Mouse (Mus musculus): ENCODE results near the gene Gcsam. TPM values are rescaled to one million over a fixed set of nuclear protein-coding genes. Genes with fewer than 3 reads are reported as not detected.

Gcsam gene
- under 1 TPM in 1 of 2 experiments, not detected in 1; 0.23 TPM for polyA plus RNA-seq (2017; shearing (Covaris generic))

- ATAC-seq = no peak
Measured at GRCm38 (mm10) chr16:45610267-45610666, at the start of gene Gcsam. TSS of gene Gcsam (plus strand) at chr16:45610380.

- no peak for ATAC-seq
Measured at GRCm38 (mm10) chr16:45561747-45562146, 48.4 kb upstream of the Gcsam start.

- no peak for ATAC-seq
Measured at GRCm38 (mm10) chr16:45572307-45572706, 37.9 kb upstream of the Gcsam start.

GRCm38 (mm10) chr16:45579883-45580282, 30.3 kb upstream of the Gcsam start:
- no peak for ATAC-seq

- ATAC-seq = no peak
Measured at GRCm38 (mm10) chr16:45582512-45582911, 27.7 kb upstream of the Gcsam start.

GRCm38 (mm10) chr16:45593656-45594055, 16.5 kb upstream of the Gcsam start:
- no peak for ATAC-seq

- ATAC-seq = no peak
Measured at GRCm38 (mm10) chr16:45595494-45595893, 14.7 kb upstream of the Gcsam start.

- no peak for ATAC-seq
Measured at GRCm38 (mm10) chr16:45608481-45608954, 1.7 kb upstream of the Gcsam start.

GRCm38 (mm10) chr16:45609300-45609699, 880 bp upstream of the Gcsam start:
- ATAC-seq = no peak

- no peak for ATAC-seq
Measured at GRCm38 (mm10) chr16:45613247-45613646, 3.1 kb downstream of the Gcsam start.

GRCm38 (mm10) chr16:45615944-45616343, 5.8 kb downstream of the Gcsam start:
- ATAC-seq = no peak

- ATAC-seq = no peak
Measured at GRCm38 (mm10) chr16:45619751-45620375, 9.7 kb downstream of the Gcsam start.

GRCm38 (mm10) chr16:45623230-45623629, 13.1 kb downstream of the Gcsam start:
- no peak for ATAC-seq

- ATAC-seq = peak; percentile 36
Measured at GRCm38 (mm10) chr16:45624791-45625190, 14.6 kb downstream of the Gcsam start.

GRCm38 (mm10) chr16:45625342-45625741, 15.2 kb downstream of the Gcsam start:
- ATAC-seq = peak; percentile 23

- ATAC-seq = no peak
Measured at GRCm38 (mm10) chr16:45629497-45630105, 19.4 kb downstream of the Gcsam start.

- peak; percentile 71 for ATAC-seq
Measured at GRCm38 (mm10) chr16:45630347-45630960, 20.3 kb downstream of the Gcsam start.

GRCm38 (mm10) chr16:45632420-45632819, 22.2 kb downstream of the Gcsam start:
- no peak for ATAC-seq

- no peak for ATAC-seq
Measured at GRCm38 (mm10) chr16:45635826-45636225, 25.6 kb downstream of the Gcsam start.

GRCm38 (mm10) chr16:45640070-45640762, 30.0 kb downstream of the Gcsam start:
- ATAC-seq = no peak

GRCm38 (mm10) chr16:45641301-45641700, 31.1 kb downstream of the Gcsam start:
- ATAC-seq = no peak

- no peak for ATAC-seq
Measured at GRCm38 (mm10) chr16:45643944-45644343, 33.8 kb downstream of the Gcsam start.

GRCm38 (mm10) chr16:45644380-45644779, 34.2 kb downstream of the Gcsam start:
- ATAC-seq = no peak

Data from activated CD4-positive, CD25-positive, alpha-beta regulatory T cell, adult 4 months (primary cell).